Mouse (Mus musculus): Measurements from ENCODE around the gene Zfp13.
"Not testable (repeated sequence)": the region's sequence is repeated elsewhere in the genome, so short reads cannot be mapped to it uniquely, and the experiment has no call there.

The Zfp13 gene

DNA sequence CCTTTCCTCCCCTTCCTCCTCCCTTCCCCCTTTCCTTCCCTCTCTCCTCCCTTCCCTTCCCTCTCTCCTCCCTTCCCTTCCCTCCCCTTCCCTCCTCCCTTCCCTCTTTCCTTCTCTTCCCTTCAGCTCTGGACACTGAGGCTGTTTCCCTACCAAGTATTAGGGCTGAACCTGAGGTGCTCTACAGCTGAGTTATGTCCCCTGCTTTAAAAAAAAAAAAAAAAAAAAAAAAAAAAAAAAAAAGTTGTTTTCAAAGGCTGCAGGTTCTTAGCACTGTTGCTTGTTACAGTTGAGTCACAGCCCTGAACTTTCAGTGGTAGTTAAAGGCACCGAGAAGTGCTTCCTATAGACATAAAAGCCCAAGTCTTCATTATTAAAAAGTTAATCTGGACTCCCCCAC lies 67.9 kb downstream of the Zfp13 start:
- DNase-seq: not testable (repeated sequence)
